Mouse (Mus musculus) intestine, embryonic 15.5 days (tissue): ENCODE data around the gene Bcl2l14. TPM values are rescaled to one million over a fixed set of nuclear protein-coding genes. Genes with fewer than 3 reads are reported as not detected.
A peak's percentile ranks its signal among the peaks of the same experiment; 100 is the strongest.

Experiments
- ATAC-seq: fragments of 200-750 bp; cut with Nextera tagmentation; 2 replicates; pipeline ENCODE4 v1.8.0; 2017; ENCODE audit warnings: moderate TSS enrichment, moderate library complexity
- H3K27ac ChIP-seq: fragments of 300-500 bp; sonication (generic); 2 replicates; pipeline ENCODE4 v1.5.1; 2015; ENCODE audit warnings: mild to moderate bottlenecking, inconsistent platforms
- H3K27me3 ChIP-seq: fragments of 300-500 bp; sonication (generic); replicated peaks from 2 replicates; pipeline ENCODE4 v1.6.1; 2015; ENCODE audit warnings: inconsistent platforms
- H3K36me3 ChIP-seq: fragments of 300-500 bp; sonication (generic); 2 replicates; pipeline ENCODE4 v1.6.1; 2015; ENCODE audit warnings: inconsistent platforms
- H3K4me1 ChIP-seq: fragments of 300-500 bp; sonication (generic); replicated peaks from 2 replicates; pipeline ENCODE4 v1.6.1; 2015; ENCODE audit warnings: inconsistent platforms
- H3K4me2 ChIP-seq: fragments of 300-500 bp; sonication (generic); replicated peaks from 2 replicates; pipeline ENCODE4 v1.6.1; 2015; ENCODE audit warnings: mild to moderate bottlenecking, inconsistent platforms
- H3K4me3 ChIP-seq: fragments of 300-500 bp; sonication (generic); replicated peaks from 2 replicates; pipeline ENCODE4 v1.5.1; 2015; ENCODE audit warnings: inconsistent platforms
- H3K9ac ChIP-seq: fragments of 300-500 bp; sonication (generic); 2 replicates; pipeline ENCODE4 v1.6.1; 2015; ENCODE audit warnings: inconsistent platforms
- H3K9me3 ChIP-seq: fragments of 300-500 bp; sonication (generic); 2 replicates; pipeline ENCODE4 v1.6.1; 2016; ENCODE audit warnings: inconsistent platforms
- WGBS: fragments of 180-500 bp; shearing (Covaris S2); methylation state at CpG from one replicate; pipeline ENCODE4 v1.1.7; 2015; 5-methylcytosine and 5-hydroxymethylcytosine counted together
- polyA plus RNA-seq: library from polyadenylated mRNA; unstranded; fragments of >200 nt; fragmentation: Nextera tagmentation; extraction: Ambion mirVana; gene quantifications from 2 replicates; pipeline ENCODE4 v1.2.1, GENCODE M21; 2015

The Bcl2l14 gene
- polyA plus RNA-seq, 1 experiment from 2014 or later, result 3.9 TPM

GRCm38 (mm10) chr6:134434866-134435390 lies 38.8 kb downstream of the Bcl2l14 start:
- no peak overlapping the region for H3K4me3 ChIP-seq
- H3K4me2 ChIP-seq, result no peak overlapping the region
- ATAC-seq, result no peak
- no peaks in the 10 kb centered on the region for H3K36me3 ChIP-seq
- H3K27ac ChIP-seq, result no peak overlapping the region
- H3K4me1 ChIP-seq, result peaks cover 7% of the 10 kb centered on the region; the same call in 1 of the 2 replicates
- 70% methylated on average over 9 of the region's 9 CpGs for WGBS
- H3K27me3 ChIP-seq, result no peaks in the 10 kb centered on the region
- no peak overlapping the region for H3K9ac ChIP-seq
- no peaks in the 10 kb centered on the region for H3K9me3 ChIP-seq

GRCm38 (mm10) chr6:134436955-134437354 lies 40.8 kb downstream of the Bcl2l14 start:
- Histone ChIP-seq H3K9me3 (no peaks in the 10 kb centered on the region), H3K27ac (no peak overlapping the region), H3K36me3 (no peaks in the 10 kb centered on the region), H3K9ac (no peak overlapping the region), H3K4me2 (no peak overlapping the region), H3K27me3 (no peaks in the 10 kb centered on the region), H3K4me3 (no peak overlapping the region), H3K4me1 (peaks cover 11% of the 10 kb centered on the region; the same call in 1 of the 2 replicates)
- 64% methylated on average over 5 of the region's 5 CpGs for WGBS
- no peak for ATAC-seq

- no peak for ATAC-seq
Measured at GRCm38 (mm10) chr6:134439401-134440021, 43.4 kb downstream of the Bcl2l14 start.

GRCm38 (mm10) chr6:134440023-134440422 lies 43.9 kb downstream of the Bcl2l14 start:
- H3K27me3 ChIP-seq, result no peaks in the 10 kb centered on the region
- peaks cover 17% of the 10 kb centered on the region; the same call in 1 of the 2 replicates for H3K4me1 ChIP-seq
- peak overlapping the region; percentile 71 for H3K27ac ChIP-seq
- peaks cover 3% of the 10 kb centered on the region; the same call in 1 of the 2 replicates for H3K36me3 ChIP-seq
- H3K9me3 ChIP-seq, result no peaks in the 10 kb centered on the region
- peak overlapping the region; percentile 61 for H3K4me2 ChIP-seq
- 36% methylated on average over 10 of the region's 10 CpGs for WGBS
- peak overlapping the region; percentile 23; the same call in 1 of the 2 replicates for H3K9ac ChIP-seq
- no peak for ATAC-seq
- peak overlapping the region; percentile 23; the same call in 1 of the 2 replicates for H3K4me3 ChIP-seq

More at GRCm38 (mm10) chr6:134439401-134440021, 43.4 kb downstream of the Bcl2l14 start:
- Histone ChIP-seq H3K36me3 (no peaks in the 10 kb centered on the region), H3K4me1 (peaks cover 15% of the 10 kb centered on the region; the same call in 1 of the 2 replicates), H3K27ac (peak overlapping the region; percentile 71), H3K9me3 (no peaks in the 10 kb centered on the region), H3K27me3 (no peaks in the 10 kb centered on the region), H3K9ac (peak overlapping the region; percentile 23; the same call in 1 of the 2 replicates), H3K4me3 (peak overlapping the region; percentile 23), H3K4me2 (peak overlapping the region; percentile 61)
- WGBS, result 25% methylated on average over 23 of the region's 23 CpGs

- no peaks in the 10 kb centered on the region for H3K9me3 ChIP-seq
- no peak for ATAC-seq
- H3K27ac ChIP-seq, result no peak overlapping the region
- H3K4me1 ChIP-seq, result peaks cover 18% of the 10 kb centered on the region; the same call in 1 of the 2 replicates
- WGBS, result 86% methylated on average over 3 of the region's 3 CpGs
- H3K27me3 ChIP-seq, result no peaks in the 10 kb centered on the region
- no peak overlapping the region for H3K4me2 ChIP-seq
- no peak overlapping the region for H3K4me3 ChIP-seq
- H3K36me3 ChIP-seq, result peaks cover 8% of the 10 kb centered on the region; the same call in 1 of the 2 replicates
- H3K9ac ChIP-seq, result no peak overlapping the region
Measured at GRCm38 (mm10) chr6:134441716-134442115, 45.6 kb downstream of the Bcl2l14 start.

GRCm38 (mm10) chr6:134442219-134442618 lies 46.1 kb downstream of the Bcl2l14 start:
- H3K27ac ChIP-seq, result no peak overlapping the region
- peaks cover 18% of the 10 kb centered on the region; the same call in 1 of the 2 replicates for H3K4me1 ChIP-seq
- H3K27me3 ChIP-seq, result no peaks in the 10 kb centered on the region
- 84% methylated on average over 5 of the region's 5 CpGs for WGBS
- no peak for ATAC-seq
- H3K4me3 ChIP-seq, result no peak overlapping the region
- no peak overlapping the region for H3K9ac ChIP-seq
- H3K9me3 ChIP-seq, result no peaks in the 10 kb centered on the region
- peaks cover 8% of the 10 kb centered on the region; the same call in 1 of the 2 replicates for H3K36me3 ChIP-seq
- H3K4me2 ChIP-seq, result no peak overlapping the region

GRCm38 (mm10) chr6:134443198-134443904 lies 47.2 kb downstream of the Bcl2l14 start:
- Histone ChIP-seq H3K36me3 (peaks cover 8% of the 10 kb centered on the region; the same call in 1 of the 2 replicates), H3K4me3 (no peak overlapping the region), H3K9me3 (no peaks in the 10 kb centered on the region), H3K27me3 (no peaks in the 10 kb centered on the region), H3K27ac (peak overlapping the region; percentile 88), H3K9ac (no peak overlapping the region), H3K4me1 (peaks cover 18% of the 10 kb centered on the region; the same call in 1 of the 2 replicates), H3K4me2 (peak overlapping the region; percentile 15; the same call in 1 of the 2 replicates)
- peak; percentile 92 for ATAC-seq
- WGBS, result 49% methylated on average over 9 of the region's 9 CpGs

GRCm38 (mm10) chr6:134443925-134444324 lies 47.8 kb downstream of the Bcl2l14 start:
- Histone ChIP-seq H3K4me2 (peak overlapping the region; percentile 15), H3K27me3 (no peaks in the 10 kb centered on the region), H3K27ac (peak overlapping the region; percentile 88), H3K9me3 (no peaks in the 10 kb centered on the region), H3K4me3 (no peak overlapping the region), H3K4me1 (peaks cover 18% of the 10 kb centered on the region; the same call in 1 of the 2 replicates), H3K36me3 (peaks cover 8% of the 10 kb centered on the region; the same call in 1 of the 2 replicates), H3K9ac (no peak overlapping the region)
- peak; percentile 4; the same call in 1 of the 2 replicates for ATAC-seq
- WGBS, result 46% methylated on average over 5 of the region's 5 CpGs

- Histone ChIP-seq H3K9ac (no peak overlapping the region), H3K27ac (no peak overlapping the region), H3K27me3 (no peaks in the 10 kb centered on the region), H3K9me3 (no peaks in the 10 kb centered on the region), H3K4me2 (no peak overlapping the region), H3K4me3 (no peak overlapping the region), H3K36me3 (peaks cover 8% of the 10 kb centered on the region; the same call in 1 of the 2 replicates), H3K4me1 (peaks cover 12% of the 10 kb centered on the region)
- no peak for ATAC-seq
- 90% methylated on average over 12 of the region's 12 CpGs for WGBS
Measured at GRCm38 (mm10) chr6:134448451-134448850, 52.3 kb downstream of the Bcl2l14 start.

- H3K4me3 ChIP-seq, result no peak overlapping the region
- peaks cover 6% of the 10 kb centered on the region; the same call in 1 of the 2 replicates for H3K4me1 ChIP-seq
- H3K4me2 ChIP-seq, result no peak overlapping the region
- WGBS, result 64% methylated on average over 11 of the region's 11 CpGs
- no peaks in the 10 kb centered on the region for H3K9me3 ChIP-seq
- peaks cover 17% of the 10 kb centered on the region for H3K36me3 ChIP-seq
- no peak overlapping the region for H3K9ac ChIP-seq
- no peak overlapping the region for H3K27ac ChIP-seq
- ATAC-seq, result no peak
- H3K27me3 ChIP-seq, result no peaks in the 10 kb centered on the region
Measured at GRCm38 (mm10) chr6:134449958-134450357, 53.8 kb downstream of the Bcl2l14 start.

GRCm38 (mm10) chr6:134450661-134451119 lies 54.6 kb downstream of the Bcl2l14 start:
- Histone ChIP-seq H3K27ac (no peak overlapping the region), H3K9me3 (no peaks in the 10 kb centered on the region), H3K36me3 (peaks cover 18% of the 10 kb centered on the region), H3K4me3 (no peak overlapping the region), H3K4me1 (peaks cover 5% of the 10 kb centered on the region; the same call in 1 of the 2 replicates), H3K9ac (no peak overlapping the region), H3K27me3 (no peaks in the 10 kb centered on the region), H3K4me2 (no peak overlapping the region)
- 49% methylated on average over 14 of the region's 14 CpGs for WGBS
- peak; percentile 66 for ATAC-seq

- no peak overlapping the region for H3K27ac ChIP-seq
- no peak overlapping the region for H3K4me2 ChIP-seq
- no peaks in the 10 kb centered on the region for H3K27me3 ChIP-seq
- H3K9ac ChIP-seq, result no peak overlapping the region
- no peak overlapping the region for H3K4me3 ChIP-seq
- no peak for ATAC-seq
- 88% methylated on average over 1 of the region's 1 CpGs for WGBS
- no peaks in the 10 kb centered on the region for H3K9me3 ChIP-seq
- H3K36me3 ChIP-seq, result peaks cover 31% of the 10 kb centered on the region
- H3K4me1 ChIP-seq, result peaks cover 5% of the 10 kb centered on the region; the same call in 1 of the 2 replicates
Measured at GRCm38 (mm10) chr6:134454093-134454492, 58.0 kb downstream of the Bcl2l14 start.
